Mouse (Mus musculus): ENCODE results near the gene Mex3b. TPM values are rescaled to one million over a fixed set of nuclear protein-coding genes. Genes with fewer than 3 reads are reported as not detected.

Mex3b gene
- polyA plus RNA-seq, 1 experiment from 2014 or later: 11.8 TPM

- H3K9ac ChIP-seq (ENCODE audit: low read length): no peak overlapping the region
- H3K4me1 ChIP-seq (replicated peaks; ENCODE audit: control insufficient read depth, insufficient read depth, low read length): peaks cover 17% of the 10 kb centered on the region
- no peaks in the 10 kb centered on the region for H3K36me3 ChIP-seq (ENCODE audit: control insufficient read depth, insufficient read depth, low read length)
- WGBS: 64% methylated on average over 1 of the region's 1 CpGs
- no peak overlapping the region for H3K4me3 ChIP-seq (ENCODE audit: low read depth, low read length)
- no peaks in the 10 kb centered on the region for H3K9me3 ChIP-seq (ENCODE audit: control insufficient read depth, low read length)
- peak overlapping the region; percentile 69 for H3K27ac ChIP-seq (ENCODE audit: low read depth)
- no peak overlapping the region for H3K4me2 ChIP-seq (ENCODE audit: low read length)
- DNase-seq (ENCODE audit: low spot score) (peak; percentile 33), ATAC-seq (replicated peaks; ENCODE audit: low FRiP score, low TSS enrichment, low read depth) (no peak)
- H3K27me3 ChIP-seq (replicated peaks; ENCODE audit: control insufficient read depth, insufficient read depth, low read length): no peaks in the 10 kb centered on the region
These were observed 28.7 kb upstream of the Mex3b start for GRCm38 (mm10) chr7:82838414-82838813.

DNA sequence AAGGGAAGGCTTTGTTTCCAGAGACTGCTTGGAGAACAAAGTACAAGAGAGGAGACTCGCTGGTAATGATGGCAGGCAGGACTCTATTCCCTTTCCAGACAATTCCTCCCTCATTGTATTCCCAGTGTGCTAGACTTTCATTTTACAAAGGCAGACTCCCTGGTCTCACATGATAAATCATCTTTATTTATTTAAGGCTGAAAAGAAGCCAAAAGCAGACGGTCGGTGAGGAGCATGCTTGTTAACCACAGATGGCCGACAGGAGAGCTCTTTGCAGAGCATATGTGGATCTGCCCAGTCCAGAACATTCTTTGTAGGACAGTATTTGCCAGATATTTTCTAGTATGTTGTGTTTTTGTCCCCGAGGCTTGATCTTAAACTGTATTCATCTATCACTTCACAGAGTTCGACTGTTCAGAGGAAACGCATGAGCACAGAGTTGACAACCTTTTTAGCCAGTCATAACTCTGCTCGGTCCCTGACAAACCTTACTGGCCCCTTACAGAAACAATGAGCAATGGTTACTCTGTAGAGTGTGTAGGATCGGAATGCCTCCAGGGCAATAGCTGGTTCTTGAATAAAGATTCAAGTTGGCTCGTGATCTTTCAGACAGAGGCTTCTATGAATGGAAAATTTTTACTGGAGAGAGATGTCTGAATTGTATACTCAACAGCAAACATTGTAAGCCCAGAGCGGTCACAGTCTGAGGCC lies 28.0 kb upstream of the Mex3b start:
- Histone ChIP-seq H3K27me3 (replicated peaks; ENCODE audit: control insufficient read depth, insufficient read depth, low read length) (no peaks in the 10 kb centered on the region), H3K4me3 (ENCODE audit: low read depth, low read length) (no peak overlapping the region), H3K9ac (ENCODE audit: low read length) (no peak overlapping the region), H3K4me2 (ENCODE audit: low read length) (no peak overlapping the region), H3K9me3 (ENCODE audit: control insufficient read depth, low read length) (no peaks in the 10 kb centered on the region), H3K36me3 (ENCODE audit: control insufficient read depth, insufficient read depth, low read length) (no peaks in the 10 kb centered on the region), H3K4me1 (replicated peaks; ENCODE audit: control insufficient read depth, insufficient read depth, low read length) (peaks cover 17% of the 10 kb centered on the region), H3K27ac (ENCODE audit: low read depth) (peak overlapping the region; percentile 69)
- DNase-seq (ENCODE audit: low spot score): no peak
- peak; percentile 58; the same call in 1 of the 2 replicates for ATAC-seq (replicated peaks; ENCODE audit: low FRiP score, low TSS enrichment, low read depth)
- WGBS: 26% methylated on average over 11 of the region's 11 CpGs

DNA sequence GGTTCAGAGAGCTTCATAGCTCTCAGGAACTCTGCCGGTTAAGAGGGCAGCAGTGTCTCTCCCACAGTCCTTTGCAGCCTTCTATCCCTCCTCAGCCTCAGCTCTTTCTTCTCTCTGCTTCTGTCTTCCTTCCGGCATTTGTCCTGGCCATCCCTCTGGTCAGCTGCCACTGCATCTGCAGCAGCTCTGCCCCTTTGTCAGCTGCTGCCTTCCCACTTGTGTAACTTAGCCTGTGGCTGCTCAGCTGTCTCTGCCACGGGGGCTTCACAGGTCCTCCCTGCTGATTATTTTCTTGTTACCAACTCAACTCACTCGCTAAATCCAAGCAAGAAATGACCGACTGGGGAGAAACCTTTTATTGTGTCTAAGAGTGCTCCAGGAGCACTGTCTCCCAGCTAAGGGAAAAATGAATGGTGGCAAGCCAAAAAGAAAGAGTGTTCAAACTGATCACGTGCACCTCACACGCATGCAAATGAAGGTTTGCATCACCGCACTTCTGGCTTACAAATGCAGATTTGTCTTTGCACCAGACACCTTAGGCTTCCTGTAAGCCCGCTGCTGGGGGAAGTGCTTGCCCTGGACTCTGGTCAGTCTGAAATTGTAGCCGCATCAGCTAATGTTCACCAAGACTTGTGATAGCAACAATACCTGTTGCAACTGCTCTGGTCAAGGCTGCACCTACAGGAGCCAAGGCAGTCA lies 24.8 kb upstream of the Mex3b start:
- no peak for ATAC-seq (replicated peaks; ENCODE audit: low FRiP score, low TSS enrichment, low read depth)
- no peak overlapping the region for H3K4me2 ChIP-seq (ENCODE audit: low read length)
- no peak for DNase-seq (ENCODE audit: low spot score)
- 58% methylated on average over 10 of the region's 10 CpGs for WGBS
- H3K9ac ChIP-seq (ENCODE audit: low read length): no peak overlapping the region
- H3K9me3 ChIP-seq (ENCODE audit: control insufficient read depth, low read length): no peaks in the 10 kb centered on the region
- no peaks in the 10 kb centered on the region for H3K36me3 ChIP-seq (ENCODE audit: control insufficient read depth, insufficient read depth, low read length)
- no peak overlapping the region for H3K4me3 ChIP-seq (ENCODE audit: low read depth, low read length)
- H3K27ac ChIP-seq (ENCODE audit: low read depth): no peak overlapping the region
- peaks cover 14% of the 10 kb centered on the region for H3K4me1 ChIP-seq (replicated peaks; ENCODE audit: control insufficient read depth, insufficient read depth, low read length)
- no peaks in the 10 kb centered on the region for H3K27me3 ChIP-seq (replicated peaks; ENCODE audit: control insufficient read depth, insufficient read depth, low read length)

DNA sequence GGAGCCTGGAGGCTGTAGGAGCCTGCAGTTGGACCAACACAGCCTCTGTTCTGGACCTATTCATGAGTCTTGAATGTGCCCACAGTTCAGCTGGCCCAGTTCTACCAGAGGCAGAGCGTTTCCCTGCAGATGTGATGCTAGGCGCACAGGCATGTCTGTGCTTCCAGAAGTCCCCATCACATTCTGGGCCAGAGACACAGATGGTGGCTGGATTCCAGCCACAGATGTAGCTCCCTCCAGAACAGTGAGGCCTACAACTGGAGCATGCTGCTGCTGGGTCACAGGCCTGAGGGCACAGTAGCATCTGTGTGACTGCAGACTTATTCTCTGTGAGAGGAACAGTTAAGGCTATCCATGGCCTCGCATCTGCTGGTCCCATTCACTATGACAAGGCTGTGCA lies 16.4 kb upstream of the Mex3b start:
- Histone ChIP-seq H3K4me1 (replicated peaks; ENCODE audit: control insufficient read depth, insufficient read depth, low read length) (peaks cover 9% of the 10 kb centered on the region), H3K9ac (ENCODE audit: low read length) (no peak overlapping the region), H3K27me3 (replicated peaks; ENCODE audit: control insufficient read depth, insufficient read depth, low read length) (no peaks in the 10 kb centered on the region), H3K36me3 (ENCODE audit: control insufficient read depth, insufficient read depth, low read length) (no peaks in the 10 kb centered on the region), H3K27ac (ENCODE audit: low read depth) (no peak overlapping the region), H3K4me2 (ENCODE audit: low read length) (no peak overlapping the region), H3K9me3 (ENCODE audit: control insufficient read depth, low read length) (no peaks in the 10 kb centered on the region), H3K4me3 (ENCODE audit: low read depth, low read length) (no peak overlapping the region)
- ATAC-seq (replicated peaks; ENCODE audit: low FRiP score, low TSS enrichment, low read depth): no peak
- 95% methylated on average over 3 of the region's 3 CpGs for WGBS
- DNase-seq (ENCODE audit: low spot score): peak; percentile 29

- ATAC-seq (replicated peaks; ENCODE audit: low FRiP score, low TSS enrichment, low read depth): no peak
- H3K27ac ChIP-seq (ENCODE audit: low read depth): no peak overlapping the region
- H3K9me3 ChIP-seq (ENCODE audit: control insufficient read depth, low read length): no peaks in the 10 kb centered on the region
- no peak overlapping the region for H3K9ac ChIP-seq (ENCODE audit: low read length)
- H3K4me2 ChIP-seq (ENCODE audit: low read length): no peak overlapping the region
- no peaks in the 10 kb centered on the region for H3K27me3 ChIP-seq (replicated peaks; ENCODE audit: control insufficient read depth, insufficient read depth, low read length)
- H3K4me1 ChIP-seq (replicated peaks; ENCODE audit: control insufficient read depth, insufficient read depth, low read length): peaks cover 9% of the 10 kb centered on the region
- H3K36me3 ChIP-seq (ENCODE audit: control insufficient read depth, insufficient read depth, low read length): no peaks in the 10 kb centered on the region
- 90% methylated on average over 4 of the region's 4 CpGs for WGBS
- DNase-seq (ENCODE audit: low spot score): no peak
- H3K4me3 ChIP-seq (ENCODE audit: low read depth, low read length): no peak overlapping the region
These were observed 15.5 kb upstream of the Mex3b start for GRCm38 (mm10) chr7:82851670-82852069.

GRCm38 (mm10) chr7:82854195-82854766 lies 12.9 kb upstream of the Mex3b start:
- Histone ChIP-seq H3K9me3 (ENCODE audit: control insufficient read depth, low read length) (no peaks in the 10 kb centered on the region), H3K4me1 (replicated peaks; ENCODE audit: control insufficient read depth, insufficient read depth, low read length) (peaks cover 9% of the 10 kb centered on the region), H3K36me3 (ENCODE audit: control insufficient read depth, insufficient read depth, low read length) (no peaks in the 10 kb centered on the region), H3K9ac (ENCODE audit: low read length) (no peak overlapping the region), H3K27me3 (replicated peaks; ENCODE audit: control insufficient read depth, insufficient read depth, low read length) (no peaks in the 10 kb centered on the region), H3K4me2 (ENCODE audit: low read length) (no peak overlapping the region), H3K27ac (ENCODE audit: low read depth) (peak overlapping the region; percentile 43; the same call in 1 of the 2 replicates), H3K4me3 (ENCODE audit: low read depth, low read length) (no peak overlapping the region)
- no peak for DNase-seq (ENCODE audit: low spot score)
- WGBS: 40% methylated on average over 3 of the region's 3 CpGs
- ATAC-seq (replicated peaks; ENCODE audit: low FRiP score, low TSS enrichment, low read depth): no peak

DNA sequence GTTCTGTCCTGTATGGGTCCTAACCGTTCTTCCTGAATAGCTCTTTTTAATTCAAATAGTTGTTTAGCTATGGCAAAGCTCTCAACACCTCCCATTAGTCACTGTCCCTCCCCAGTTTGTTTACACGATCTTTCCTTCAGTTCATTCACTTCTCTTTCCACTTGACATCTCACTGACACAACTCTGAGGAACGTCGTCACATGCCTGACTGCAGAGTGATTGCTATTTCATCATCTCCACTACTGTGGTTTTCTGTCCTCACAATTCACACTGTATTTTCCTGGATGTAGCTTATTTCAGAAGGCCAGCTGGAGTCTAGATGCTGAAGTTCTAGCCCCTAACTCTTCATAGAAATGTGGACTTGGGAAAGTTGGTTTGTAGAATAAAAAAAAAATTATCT lies 8.5 kb upstream of the Mex3b start:
- H3K27ac ChIP-seq (ENCODE audit: low read depth): no peak overlapping the region
- H3K4me1 ChIP-seq (replicated peaks; ENCODE audit: control insufficient read depth, insufficient read depth, low read length): peaks cover 9% of the 10 kb centered on the region
- H3K36me3 ChIP-seq (ENCODE audit: control insufficient read depth, insufficient read depth, low read length): no peaks in the 10 kb centered on the region
- DNase-seq (ENCODE audit: low spot score) (no peak), ATAC-seq (replicated peaks; ENCODE audit: low FRiP score, low TSS enrichment, low read depth) (no peak)
- H3K9ac ChIP-seq (ENCODE audit: low read length): no peak overlapping the region
- no peaks in the 10 kb centered on the region for H3K27me3 ChIP-seq (replicated peaks; ENCODE audit: control insufficient read depth, insufficient read depth, low read length)
- no peaks in the 10 kb centered on the region for H3K9me3 ChIP-seq (ENCODE audit: control insufficient read depth, low read length)
- WGBS: 36% methylated on average over 4 of the region's 4 CpGs
- H3K4me3 ChIP-seq (ENCODE audit: low read depth, low read length): no peak overlapping the region
- no peak overlapping the region for H3K4me2 ChIP-seq (ENCODE audit: low read length)

DNA sequence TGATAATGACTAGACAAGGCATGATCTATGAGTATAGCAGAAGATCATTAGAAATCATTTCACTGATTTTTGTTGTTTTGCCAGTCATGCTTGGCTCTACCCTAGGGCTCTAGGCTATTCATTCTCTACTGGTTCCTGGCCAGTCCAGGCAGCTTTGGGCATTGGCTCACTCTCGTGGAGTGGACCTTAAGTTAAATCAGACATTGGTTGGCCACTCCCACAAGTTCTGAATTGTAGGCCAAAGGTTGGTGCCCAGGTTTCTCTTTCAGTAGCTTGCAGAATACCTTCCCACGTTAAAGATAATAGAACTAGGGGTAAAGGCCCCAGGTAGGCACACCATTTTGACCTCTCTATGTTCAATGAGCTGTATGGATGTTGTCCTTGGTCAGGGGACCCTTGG lies 6.5 kb upstream of the Mex3b start:
- H3K27me3 ChIP-seq (replicated peaks; ENCODE audit: control insufficient read depth, insufficient read depth, low read length): no peaks in the 10 kb centered on the region
- no peaks in the 10 kb centered on the region for H3K9me3 ChIP-seq (ENCODE audit: control insufficient read depth, low read length)
- H3K4me2 ChIP-seq (ENCODE audit: low read length): no peak overlapping the region
- DNase-seq (ENCODE audit: low spot score) (no peak), ATAC-seq (replicated peaks; ENCODE audit: low FRiP score, low TSS enrichment, low read depth) (no peak)
- no peak overlapping the region for H3K9ac ChIP-seq (ENCODE audit: low read length)
- 78% methylated on average over 2 of the region's 2 CpGs for WGBS
- H3K27ac ChIP-seq (ENCODE audit: low read depth): no peak overlapping the region
- no peaks in the 10 kb centered on the region for H3K36me3 ChIP-seq (ENCODE audit: control insufficient read depth, insufficient read depth, low read length)
- no peak overlapping the region for H3K4me3 ChIP-seq (ENCODE audit: low read depth, low read length)
- peaks cover 4% of the 10 kb centered on the region; the same call in 1 of the 2 replicates for H3K4me1 ChIP-seq (replicated peaks; ENCODE audit: control insufficient read depth, insufficient read depth, low read length)
